Mouse (Mus musculus): ENCODE results near the gene Leng9.

Gene Leng9

DNA sequence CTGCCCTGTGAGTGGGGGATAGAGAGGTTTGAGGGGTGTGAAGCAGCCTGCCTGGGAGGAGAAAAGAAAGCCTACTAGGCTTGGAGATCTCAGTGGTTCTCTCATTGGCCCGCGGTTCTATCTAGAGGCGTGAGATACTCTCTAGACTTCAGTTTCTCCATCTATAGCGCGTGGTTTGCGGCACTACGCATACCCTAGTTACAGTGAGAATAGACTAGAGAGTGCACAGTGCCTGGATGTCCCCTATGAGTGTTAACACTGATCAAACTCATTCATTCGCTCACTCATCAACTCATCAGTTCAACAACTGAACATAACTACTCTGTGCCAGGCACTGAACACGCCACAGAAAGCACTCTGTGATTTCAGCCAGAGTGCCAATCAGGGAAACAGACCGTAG lies 27.4 kb downstream of the Leng9 start:
- no peak for DNase-seq

DNA sequence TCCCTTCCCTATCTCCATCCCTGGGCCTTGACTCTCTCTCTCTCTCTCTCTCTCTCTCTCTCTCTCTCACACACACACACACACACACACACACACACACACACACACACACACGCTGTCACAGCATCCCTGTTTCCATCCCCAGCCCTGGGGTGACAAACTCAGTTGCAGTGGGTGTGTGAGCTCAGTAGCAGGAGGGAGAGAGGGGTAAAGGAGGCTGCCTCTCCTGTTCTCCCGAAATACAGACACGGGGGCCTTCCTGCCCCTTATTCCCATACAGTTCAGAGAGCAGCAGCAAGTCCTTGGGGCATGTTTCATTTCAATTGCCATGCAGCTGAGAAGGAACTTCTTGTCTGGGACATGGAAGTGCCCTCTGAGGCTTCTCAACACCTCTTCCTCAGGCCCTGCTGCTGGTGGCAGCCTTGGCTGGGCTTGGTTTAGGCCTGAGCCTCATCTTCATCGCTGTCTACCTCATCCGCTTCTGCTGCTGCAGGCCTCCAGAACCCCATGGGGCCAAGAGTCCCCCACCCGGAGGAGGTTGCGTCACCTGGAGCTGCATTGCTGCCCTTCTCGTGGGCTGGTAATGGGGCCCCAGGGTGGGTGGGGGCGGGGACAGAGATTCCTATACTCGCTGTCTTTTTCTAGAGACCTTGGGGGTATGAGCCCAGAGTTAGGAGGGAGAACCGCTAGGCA lies 28.0 kb downstream of the Leng9 start:
- DNase-seq, result no peak

DNA sequence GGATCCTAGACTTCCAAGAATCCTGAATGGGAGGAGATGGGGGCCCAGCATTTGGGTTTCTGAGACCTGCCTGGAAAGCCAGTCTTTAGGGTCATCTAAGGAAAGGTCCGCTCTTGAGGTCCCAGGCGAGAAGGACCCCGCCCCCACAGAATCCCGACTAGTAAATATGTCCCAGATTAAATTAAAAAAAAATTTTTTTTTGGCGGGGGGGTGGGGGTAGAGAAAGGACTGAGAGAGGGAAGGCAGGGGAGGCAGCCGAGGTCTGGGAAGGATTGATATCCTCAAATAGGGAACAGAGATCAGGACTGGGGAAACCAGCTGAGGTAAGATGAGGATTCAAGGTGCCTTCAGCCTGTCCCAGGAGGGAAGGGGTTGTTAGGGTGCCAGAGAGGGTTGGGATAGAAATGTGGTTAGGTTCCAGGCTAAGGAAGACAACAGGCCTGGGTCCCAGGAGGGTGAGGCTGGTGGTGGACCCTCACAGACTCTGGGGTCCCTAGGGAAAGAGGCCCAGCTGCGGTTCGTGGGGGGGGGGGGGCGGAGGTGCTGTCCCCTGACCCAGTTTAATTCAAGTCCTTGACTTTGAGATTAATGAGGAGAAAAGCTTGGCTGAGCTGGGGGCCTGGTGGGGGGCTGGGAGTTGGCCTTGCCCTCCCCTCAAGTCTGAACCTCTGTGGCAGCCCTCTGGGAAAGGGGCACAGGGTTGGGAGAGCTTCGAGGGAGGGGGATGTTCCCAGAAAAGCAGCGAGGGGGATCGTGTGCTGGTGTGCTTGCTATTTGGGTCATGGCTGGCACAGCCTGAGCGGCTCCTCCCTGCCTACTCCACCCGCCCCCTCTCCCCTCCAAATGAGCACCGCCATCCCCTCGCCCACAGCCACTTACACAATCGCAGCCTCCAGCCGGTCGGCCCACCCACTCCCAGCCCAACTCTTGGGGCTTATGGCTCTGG lies 29.9 kb downstream of the Leng9 start:
- DNase-seq, result no peak

DNA sequence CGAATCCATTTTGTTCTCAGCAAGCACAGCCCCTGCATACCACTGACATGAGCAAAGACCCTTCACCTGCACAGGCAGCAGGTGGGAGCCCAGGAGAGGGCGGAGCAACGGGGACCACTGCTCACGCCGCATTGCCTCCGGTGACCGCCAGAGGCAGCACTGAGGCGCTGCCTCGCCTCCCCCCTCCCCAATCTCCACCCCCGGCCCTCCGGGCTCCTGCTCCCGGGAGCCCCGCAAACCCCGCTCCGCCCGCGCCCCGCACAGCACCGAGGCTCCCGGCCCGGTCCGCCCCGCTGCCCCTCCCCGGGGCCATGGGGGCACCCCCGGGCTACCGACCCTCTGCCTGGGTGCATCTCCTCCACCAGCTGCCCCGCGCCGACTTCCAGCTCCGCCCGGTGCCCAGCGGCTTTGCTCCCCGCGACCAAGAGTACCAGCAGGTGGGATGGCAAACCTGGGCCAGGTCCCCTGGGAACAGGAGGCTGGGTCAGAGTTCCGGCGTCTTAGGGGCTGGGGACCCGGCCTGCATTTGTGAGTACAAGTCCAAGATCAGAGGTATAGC lies 30.8 kb downstream of the Leng9 start, which contains the start of gene Ttyh1:
Gene Ttyh1, plus strand, starts transcription at position 65 of the 559 bp plus-strand sequence.
- DNase-seq, result peak; percentile 46

DNA sequence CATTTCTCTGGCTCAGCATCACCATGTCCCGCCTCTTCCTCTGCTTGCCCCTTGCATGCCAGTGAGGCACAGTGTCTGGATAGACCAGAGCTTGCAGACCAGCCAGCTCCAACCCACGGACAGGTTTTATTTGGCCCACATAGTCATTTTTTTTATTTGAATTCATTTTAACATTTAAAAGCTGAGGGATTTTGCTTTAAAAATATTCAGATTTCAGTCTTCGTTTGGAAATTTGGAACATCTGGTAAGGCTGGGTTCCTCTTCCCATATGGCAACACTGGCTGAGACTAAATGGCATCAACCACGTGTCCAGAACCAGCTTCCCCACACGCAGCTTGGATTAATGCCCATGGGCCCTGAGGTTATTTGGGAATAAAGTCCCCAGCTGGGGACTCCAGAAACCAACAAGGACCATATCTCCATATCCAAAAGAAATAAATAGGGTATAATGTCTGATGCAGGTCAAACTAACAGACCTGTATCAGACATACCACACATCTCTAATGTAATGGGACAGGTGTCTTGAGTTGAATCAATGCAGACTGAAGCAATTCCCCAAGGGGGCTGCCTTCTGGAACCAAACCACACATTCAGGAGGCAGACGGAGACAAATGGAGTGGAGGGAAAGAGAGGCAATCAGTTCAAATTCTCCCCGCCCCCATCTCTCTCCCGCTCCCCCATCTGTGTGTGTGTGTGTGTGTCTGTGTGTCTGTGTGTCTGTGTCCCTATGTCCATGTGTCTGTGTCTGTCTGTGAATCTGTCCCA lies 32.9 kb downstream of the Leng9 start:
- DNase-seq, result no peak

DNA sequence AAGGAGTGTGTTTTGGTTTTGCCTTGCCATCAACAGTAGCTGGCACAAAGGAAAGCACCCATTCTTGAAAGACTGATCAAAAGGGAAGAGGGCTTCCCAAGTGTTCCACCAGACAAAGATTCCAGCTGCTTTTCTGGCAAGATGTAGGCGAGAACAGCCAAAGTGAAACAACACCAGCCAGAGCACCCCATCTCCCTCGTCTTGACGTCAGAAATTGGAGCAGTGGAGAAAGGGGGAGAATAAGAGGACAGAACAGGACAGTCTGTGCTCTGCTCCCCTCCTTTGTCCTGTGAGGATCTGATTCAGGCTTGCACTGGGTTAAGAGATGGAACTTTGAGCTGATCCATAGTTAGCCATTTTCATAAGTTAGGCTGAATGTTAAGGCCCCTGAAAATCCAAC lies 38.4 kb downstream of the Leng9 start:
- no peak for DNase-seq

DNA sequence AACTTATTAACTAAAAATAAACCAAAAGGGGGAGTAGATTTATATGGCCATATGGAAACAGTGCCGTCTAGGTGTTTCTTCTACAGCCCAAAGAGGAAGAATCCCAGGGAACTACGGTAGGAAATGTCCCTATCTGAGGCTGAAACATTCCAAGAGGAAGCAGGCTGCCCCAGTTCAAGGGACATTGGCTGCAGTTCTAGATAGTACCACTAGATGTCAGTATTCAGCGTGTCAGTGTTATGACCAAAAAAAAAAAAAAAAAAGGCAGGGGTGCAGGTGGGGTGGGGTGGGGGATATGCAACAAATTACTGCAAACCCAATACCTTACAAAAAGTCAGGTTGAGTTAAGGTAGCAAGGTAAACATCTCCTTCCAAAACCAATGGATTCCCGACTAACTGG lies 46.8 kb downstream of the Leng9 start:
- DNase-seq, result peak; percentile 14

DNA sequence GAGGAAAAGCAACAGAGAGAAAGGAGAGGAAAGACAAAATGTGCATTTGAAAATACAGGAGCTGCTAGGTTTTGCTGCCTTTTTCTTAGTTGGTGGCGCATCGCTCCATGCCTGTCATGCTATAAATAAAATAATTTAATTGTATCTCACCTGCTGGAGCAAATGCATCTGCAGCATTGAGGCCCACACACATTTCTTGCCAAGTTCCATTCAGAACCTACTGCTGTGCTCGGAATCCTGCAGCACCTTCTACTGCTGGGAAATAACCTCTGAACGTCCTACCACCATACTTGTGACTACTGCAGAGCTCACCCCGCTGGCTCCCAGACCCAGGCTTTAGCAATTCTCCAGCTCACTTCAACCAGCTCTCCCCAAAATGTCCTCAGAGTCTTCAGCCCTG lies 49.0 kb downstream of the Leng9 start:
- DNase-seq, result no peak

DNA sequence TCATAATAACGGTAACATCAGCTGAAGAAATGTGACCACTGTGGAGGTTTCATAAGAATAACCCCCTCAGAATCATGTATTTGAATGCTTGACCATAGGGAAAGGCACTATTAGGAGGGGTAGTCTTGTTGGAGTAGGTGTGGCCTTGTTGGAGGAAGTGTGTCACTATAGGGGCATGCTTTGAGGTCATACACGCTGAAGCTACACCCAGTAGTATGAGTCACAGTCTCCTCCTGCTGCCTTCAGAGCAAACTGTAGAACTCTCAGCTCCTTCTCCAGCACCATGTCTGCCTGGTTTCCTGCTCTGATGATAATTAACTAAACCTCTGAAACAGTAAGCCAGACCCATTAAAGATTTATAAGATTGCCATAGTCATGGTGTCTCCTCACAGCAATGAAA lies 51.3 kb downstream of the Leng9 start:
- no peak for DNase-seq

DNA sequence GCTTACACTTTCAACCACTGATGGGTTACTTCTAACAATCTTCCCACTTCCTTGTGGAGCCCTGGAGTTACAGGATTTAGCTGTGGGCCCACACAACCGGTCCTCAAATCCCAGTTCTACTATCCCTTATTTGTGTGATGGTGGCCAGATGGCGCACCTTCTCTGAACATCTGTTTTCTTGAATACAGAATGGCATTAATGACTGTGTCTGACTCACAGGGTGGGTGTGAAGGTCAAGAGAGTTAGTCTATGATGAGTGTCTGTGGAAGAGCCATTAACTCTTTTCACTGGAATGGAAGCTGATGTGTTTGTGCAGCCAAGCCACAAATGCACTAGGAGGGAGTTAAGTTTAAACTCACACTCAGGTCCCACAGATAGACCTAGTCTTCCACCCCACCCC lies 51.9 kb downstream of the Leng9 start:
- DNase-seq, result no peak
